Mouse (Mus musculus) lung, adult 2 months (tissue): Measurements from ENCODE around the gene 4930404H24Rik.

Experiments used
- CTCF ChIP-seq: fragments of 200-500 bp; IDR thresholded peaks from 2 replicates; pipeline ENCODE4 v1.5.1; 2011; ENCODE audit warnings: mild to moderate bottlenecking, low read length, control low read depth; ENCODE audit not compliant: insufficient read depth
- POLR2A ChIP-seq: fragments of 200-500 bp; IDR thresholded peaks from 2 replicates; pipeline ENCODE4 v1.6.1; 2011; ENCODE audit warnings: low read depth, mild to moderate bottlenecking, control low read depth, low read length, borderline replicate concordance; ENCODE audit errors: extremely low read depth

DNA sequence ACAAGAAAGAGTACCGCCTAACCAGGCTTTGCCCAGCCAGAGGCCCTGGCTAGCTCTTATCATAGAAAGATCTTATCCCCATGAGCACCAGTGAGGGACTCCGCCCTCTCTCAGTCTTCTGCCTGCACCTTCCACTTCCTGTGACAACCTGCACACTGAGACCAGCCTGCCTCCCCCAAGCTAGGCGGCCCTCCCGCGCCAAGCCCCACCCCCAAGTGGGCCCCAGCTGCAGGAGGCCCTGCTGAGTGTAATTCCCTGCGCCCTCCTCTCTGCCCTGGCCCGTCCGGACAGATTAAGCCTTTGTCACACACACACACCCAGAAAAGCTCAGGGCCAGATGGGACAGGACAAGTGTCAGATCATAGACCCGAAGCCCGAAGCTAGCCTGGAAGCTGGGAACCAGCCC lies 33.3 kb downstream of the 4930404H24Rik start:
- TF ChIP-seq CTCF: no peak
- TF ChIP-seq POLR2A: no peak
